In the genomic region with DNA sequence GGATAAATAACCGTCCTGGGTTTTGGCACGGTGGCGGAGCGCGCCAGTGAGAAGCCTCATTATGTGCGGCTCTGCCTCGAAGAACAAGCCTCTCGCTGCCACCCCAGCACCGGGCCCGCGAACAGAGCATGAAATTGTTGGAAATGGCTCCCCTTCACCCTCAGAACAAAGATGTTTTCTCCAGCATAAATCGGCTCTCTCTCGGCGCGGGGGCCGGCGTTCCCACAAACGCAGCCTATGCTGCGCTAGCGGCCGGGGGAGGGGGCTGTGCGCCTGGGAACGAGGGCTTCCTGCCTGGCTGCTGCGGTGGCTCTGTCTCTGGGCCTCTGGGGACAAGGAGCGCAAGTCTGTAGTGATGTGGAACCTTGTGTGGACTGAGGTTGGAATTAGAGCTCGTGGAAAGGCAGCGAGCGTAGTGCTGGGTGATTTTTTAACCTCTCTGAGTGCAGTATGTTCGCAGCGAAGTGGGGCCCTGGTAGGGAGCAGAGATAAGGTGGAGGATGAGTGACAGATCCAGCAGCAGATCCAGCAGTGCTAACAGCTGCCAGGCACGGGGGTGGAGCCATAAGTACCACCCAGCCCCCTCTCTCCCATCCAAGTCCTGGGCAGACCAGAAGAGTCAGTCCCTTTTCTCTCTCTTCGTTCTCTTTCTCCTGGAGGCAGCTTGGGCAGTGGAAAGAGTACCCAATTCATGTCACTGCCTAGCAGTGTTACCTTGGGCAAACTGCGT, we compare ENCODE assay signal across 8 mouse cellular contexts.
A peak's percentile ranks its signal among the peaks of the same experiment; 100 is the strongest.
DNase-seq lines count a peak whose midpoint lies in the region; ATAC-seq lines count a peak whose summit lies in the region.

No protein-coding gene starts in this region.

- peak overlapping the region; percentile 70 for H3K9ac ChIP-seq in hindbrain, embryonic 13.5 days
- peak overlapping the region; percentile 47 for H3K9ac ChIP-seq in limb, embryonic 12.5 days (replicated peaks)

- 4% methylated on average over 33 of the region's 33 CpGs for WGBS in hindbrain, embryonic 13.5 days
- WGBS in limb, embryonic 12.5 days: 7% methylated on average over 33 of the region's 33 CpGs

- no peaks in the 10 kb centered on the region for H3K9me3 ChIP-seq in hindbrain, embryonic 13.5 days
- H3K9me3 ChIP-seq in limb, embryonic 12.5 days: no peaks in the 10 kb centered on the region

- H3K27ac ChIP-seq in hindbrain, embryonic 13.5 days: peak overlapping the region; percentile 81
- H3K27ac ChIP-seq in limb, embryonic 12.5 days: no peak overlapping the region

- H3K36me3 ChIP-seq in hindbrain, embryonic 13.5 days: no peaks in the 10 kb centered on the region
- no peaks in the 10 kb centered on the region for H3K36me3 ChIP-seq in limb, embryonic 12.5 days

- ATAC-seq in hindbrain, embryonic 13.5 days (ENCODE audit: low FRiP score): peak; percentile 81
- ATAC-seq in limb, embryonic 12.5 days (ENCODE audit: insufficient number of reproducible peaks, insufficient read depth, low FRiP score, low TSS enrichment, low read depth): peak; percentile 24; the same call in 1 of the 2 replicates

- H3K4me3 ChIP-seq in hindbrain, embryonic 13.5 days: peak overlapping the region; percentile 34
- H3K4me3 ChIP-seq in limb, embryonic 12.5 days (replicated peaks): peak overlapping the region; percentile 37

- peaks cover 42% of the 10 kb centered on the region for H3K4me1 ChIP-seq in hindbrain, embryonic 13.5 days (replicated peaks)
- H3K4me1 ChIP-seq in limb, embryonic 12.5 days (replicated peaks): peaks cover 6% of the 10 kb centered on the region; the same call in 1 of the 2 replicates

- peak; percentile 62 to 76 for DNase-seq in cerebellum, postnatal 10 days
- DNase-seq in cerebellum, adult 9-10 months: no peak
- DNase-seq in embryo, embryonic 11 days: peak; percentile 75
- DNase-seq in right cerebral cortex, adult 18-20 months: peak; percentile 76
- no peak for DNase-seq in thymus, postnatal 10 days (ENCODE audit: low spot score in 2 of 2)
- DNase-seq in urinary bladder, adult 18-20 months (ENCODE audit: low spot score in 2 of 2): no peak

- H3K4me2 ChIP-seq in hindbrain, embryonic 13.5 days: peak overlapping the region; percentile 56
- H3K4me2 ChIP-seq in limb, embryonic 12.5 days: peak overlapping the region; percentile 67

- H3K27me3 ChIP-seq in hindbrain, embryonic 13.5 days: peaks cover 23% of the 10 kb centered on the region; the same call in 1 of the 2 replicates
- H3K27me3 ChIP-seq in limb, embryonic 12.5 days: peaks cover 63% of the 10 kb centered on the region

Comparison
In these comparisons a context has a peak if more than half of its experiments do, and no peak if none do; other contexts are left out.
1. DNase-seq: peak in cerebellum, postnatal 10 days (2 of 2), embryo, embryonic 11 days (single experiment) and right cerebral cortex, adult 18-20 months (single experiment); none in cerebellum, adult 9-10 months (single experiment), thymus, postnatal 10 days (0 of 2) and urinary bladder, adult 18-20 months (0 of 2).